Mouse (Mus musculus) frontal cortex, postnatal 14 days (tissue): ENCODE data around the gene Sap30bp.

ENCODE experiments used
- DNase-seq, 2 experiments: peaks; one replicate each; pipeline ENCODE4 v3.0.0; 2022; ENCODE audit warnings: low spot score in 2 of 2

Gene Sap30bp

GRCm38 (mm10) chr11:115955195-115955858 is 22.2 kb downstream of the Sap30bp start:
- DNase-seq: no peak

GRCm38 (mm10) chr11:115956453-115956852 is 23.4 kb downstream of the Sap30bp start:
- no peak for DNase-seq

GRCm38 (mm10) chr11:115957971-115958370 is 24.9 kb downstream of the Sap30bp start:
- no peak for DNase-seq

GRCm38 (mm10) chr11:115959018-115959417 is 25.9 kb downstream of the Sap30bp start:
- no peak for DNase-seq

- no peak for DNase-seq
These were observed 29.8 kb downstream of the Sap30bp start for GRCm38 (mm10) chr11:115962651-115963412.

GRCm38 (mm10) chr11:115964977-115965604 is 32.0 kb downstream of the Sap30bp start:
- no peak for DNase-seq

GRCm38 (mm10) chr11:115968731-115969405 is 35.8 kb downstream of the Sap30bp start:
- no peak for DNase-seq

- DNase-seq: no peak
These were observed 37.1 kb downstream of the Sap30bp start for GRCm38 (mm10) chr11:115970006-115970673.

- no peak for DNase-seq
These were observed 37.9 kb downstream of the Sap30bp start for GRCm38 (mm10) chr11:115971016-115971415.

GRCm38 (mm10) chr11:115974309-115975082 is 41.4 kb downstream of the Sap30bp start, which contains the start of gene Itgb4:
TSS of gene Itgb4 (plus strand) at chr11:115974709.
- DNase-seq: no peak

GRCm38 (mm10) chr11:115975083-115975420 is 42.0 kb downstream of the Sap30bp start:
- DNase-seq: no peak

- no peak for DNase-seq
These were observed 42.5 kb downstream of the Sap30bp start for GRCm38 (mm10) chr11:115975544-115975943.

GRCm38 (mm10) chr11:115982472-115982871 is 49.4 kb downstream of the Sap30bp start:
- no peak for DNase-seq

GRCm38 (mm10) chr11:115983291-115983690 is 50.2 kb downstream of the Sap30bp start:
- DNase-seq: no peak

- no peak for DNase-seq
These were observed 56.6 kb downstream of the Sap30bp start for GRCm38 (mm10) chr11:115989686-115990085.

GRCm38 (mm10) chr11:115992098-115992497 is 59.0 kb downstream of the Sap30bp start:
- no peak for DNase-seq

GRCm38 (mm10) chr11:115995256-115995655 is 62.2 kb downstream of the Sap30bp start:
- DNase-seq: no peak

- no peak for DNase-seq
These were observed 64.0 kb downstream of the Sap30bp start for GRCm38 (mm10) chr11:115997047-115997446.

GRCm38 (mm10) chr11:115997662-115998061 is 64.6 kb downstream of the Sap30bp start:
- no peak for DNase-seq

- no peak for DNase-seq
These were observed 65.9 kb downstream of the Sap30bp start for GRCm38 (mm10) chr11:115999027-115999426.
